Mouse (Mus musculus) olfactory bulb, adult 2 months (tissue): Measurements from ENCODE around the gene Cd3eap. TPM values are rescaled to one million over a fixed set of nuclear protein-coding genes. Genes with fewer than 3 reads are reported as not detected.
A peak's percentile ranks its signal among the peaks of the same experiment; 100 is the strongest.

ENCODE experiments used
- H3K27ac ChIP-seq: fragments of 200-500 bp; 2 replicates; pipeline ENCODE4 v1.5.1; 2012; ENCODE audit warnings: low read depth, low read length; ENCODE audit not compliant: insufficient read depth
- H3K4me1 ChIP-seq: fragments of 200-500 bp; 2 replicates; pipeline ENCODE4 v1.6.1; 2012; ENCODE audit warnings: low read length; ENCODE audit not compliant: control insufficient read depth, insufficient read depth
- H3K4me3 ChIP-seq: fragments of 200-500 bp; 2 replicates; pipeline ENCODE4 v1.5.1; 2012; ENCODE audit warnings: mild to moderate bottlenecking, low read depth, low read length, moderate library complexity; ENCODE audit not compliant: insufficient read depth
- CTCF ChIP-seq: fragments of 200-500 bp; IDR thresholded peaks from 2 replicates; pipeline ENCODE4 v1.5.1; 2012; ENCODE audit warnings: low read depth, mild to moderate bottlenecking, low read length, moderate library complexity; ENCODE audit not compliant: insufficient read depth
- POLR2A ChIP-seq: fragments of 200-500 bp; IDR thresholded peaks from 2 replicates; pipeline ENCODE4 v1.6.1; 2012; ENCODE audit warnings: mild to moderate bottlenecking, low read depth, low read length, moderate library complexity; ENCODE audit not compliant: insufficient read depth
- WGBS: fragments of 180-500 bp; shearing (Covaris S2); methylation state at CpG from one replicate; pipeline ENCODE4 v1.1.7; 2018; 5-methylcytosine and 5-hydroxymethylcytosine counted together
- polyA plus RNA-seq: library from polyadenylated mRNA; stranded (reverse); fragments of >200 nt; gene quantifications from 2 replicates; pipeline ENCODE4 v1.2.4, GENCODE M21; 2012; ENCODE audit warnings: low replicate concordance; ENCODE audit not compliant: missing spikeins, insufficient read depth, insufficient read length

Cd3eap gene
- polyA plus RNA-seq, 1 experiment = not detected

GRCm38 (mm10) chr7:19309278-19309883 lies 49.9 kb downstream of the Cd3eap start:
- Histone ChIP-seq H3K4me3 (peak overlapping the region; percentile 53), H3K27ac (peak overlapping the region; percentile 56), H3K4me1 (peaks cover 28% of the 10 kb centered on the region)
- WGBS = under 1% methylated on average over 48 of the region's 48 CpGs
- no peak for TF ChIP-seq CTCF
- TF ChIP-seq POLR2A = no peak

GRCm38 (mm10) chr7:19308454-19309277 lies 50.6 kb downstream of the Cd3eap start:
- WGBS = under 1% methylated on average over 58 of the region's 58 CpGs
- TF ChIP-seq POLR2A (peak; percentile 42; the same call in 1 of the 2 replicates), CTCF (no peak)
- peak overlapping the region; percentile 53 for H3K4me3 ChIP-seq
- peak overlapping the region; percentile 92 for H3K27ac ChIP-seq
- H3K4me1 ChIP-seq = peaks cover 34% of the 10 kb centered on the region

GRCm38 (mm10) chr7:19307739-19308453 lies 51.4 kb downstream of the Cd3eap start:
- peaks cover 37% of the 10 kb centered on the region for H3K4me1 ChIP-seq
- peak overlapping the region; percentile 53 for H3K4me3 ChIP-seq
- no peak for TF ChIP-seq POLR2A
- TF ChIP-seq CTCF = no peak
- 2% methylated on average over 18 of the region's 18 CpGs for WGBS
- peak overlapping the region; percentile 92 for H3K27ac ChIP-seq

GRCm38 (mm10) chr7:19306819-19307738 lies 52.2 kb downstream of the Cd3eap start:
- TF ChIP-seq POLR2A (no peak), CTCF (no peak)
- H3K4me1 ChIP-seq = peaks cover 37% of the 10 kb centered on the region
- peak overlapping the region; percentile 76 for H3K27ac ChIP-seq
- 54% methylated on average over 25 of the region's 25 CpGs for WGBS
- peak overlapping the region; percentile 53 for H3K4me3 ChIP-seq

Other genes with a start within 250 kb of the Cd3eap start
- gene Gm4969, start 241.1 kb downstream of the Cd3eap start, polyA plus RNA-seq = not detected in 2 replicates
- not detected in 2 replicates for gene Fbxo46, start 239.6 kb downstream of the Cd3eap start, polyA plus RNA-seq
- gene Qpctl, start 210.2 kb downstream of the Cd3eap start, polyA plus RNA-seq = not detected in 2 replicates
- gene Snrpd2, start 209.8 kb downstream of the Cd3eap start, polyA plus RNA-seq = not detected in 2 replicates
- not detected in 2 replicates for gene Gipr, start 193.4 kb downstream of the Cd3eap start, polyA plus RNA-seq
- not detected in 2 replicates for gene Eml2, start 183.1 kb downstream of the Cd3eap start, polyA plus RNA-seq
- gene Gpr4, start 146.9 kb downstream of the Cd3eap start, polyA plus RNA-seq = not detected in 2 replicates
- gene Opa3, start 131.1 kb downstream of the Cd3eap start, polyA plus RNA-seq = not detected in 2 replicates
- gene Vasp, start 87.7 kb downstream of the Cd3eap start, polyA plus RNA-seq = not detected in 2 replicates
- gene Ppm1n, start 79.4 kb downstream of the Cd3eap start, polyA plus RNA-seq = not detected in 2 replicates
- gene Rtn2, start 76.9 kb downstream of the Cd3eap start, polyA plus RNA-seq = not detected in 2 replicates
- gene Fosb, start 49.4 kb downstream of the Cd3eap start, polyA plus RNA-seq = not detected in 2 replicates
- not detected in 2 replicates for gene Ercc1, start 14.7 kb downstream of the Cd3eap start, polyA plus RNA-seq
- gene Ppp1r13l, start 266 bp upstream of the Cd3eap start, polyA plus RNA-seq = not detected in 2 replicates
- not detected in 2 replicates for gene Ercc2, start 22.5 kb upstream of the Cd3eap start, polyA plus RNA-seq
- gene Klc3, start 44.6 kb upstream of the Cd3eap start, polyA plus RNA-seq = not detected in 2 replicates
- gene Ckm, start 45.3 kb upstream of the Cd3eap start, polyA plus RNA-seq = not detected in 2 replicates
- gene Mark4, start 99.3 kb upstream of the Cd3eap start, polyA plus RNA-seq = not detected in 2 replicates
- not detected in 2 replicates for gene Exoc3l2, start 103.8 kb upstream of the Cd3eap start, polyA plus RNA-seq
- gene Bloc1s3, start 148.9 kb upstream of the Cd3eap start, polyA plus RNA-seq = not detected in 2 replicates
- not detected in 2 replicates for gene Trappc6a, start 148.9 kb upstream of the Cd3eap start, polyA plus RNA-seq
- gene Nkpd1, start 158.4 kb upstream of the Cd3eap start, polyA plus RNA-seq = not detected in 2 replicates
- gene Ppp1r37, start 203.6 kb upstream of the Cd3eap start, polyA plus RNA-seq = not detected in 2 replicates
- gene Zfp296, start 217.8 kb upstream of the Cd3eap start, polyA plus RNA-seq = not detected in 2 replicates
- gene Gemin7, start 218.1 kb upstream of the Cd3eap start, polyA plus RNA-seq = not detected in 2 replicates
- gene Clasrp, start 245.0 kb upstream of the Cd3eap start, polyA plus RNA-seq = not detected in 2 replicates